Mouse (Mus musculus): Measurements from ENCODE around the gene Strn3. TPM values are rescaled to one million over a fixed set of nuclear protein-coding genes. Genes with fewer than 3 reads are reported as not detected.

Strn3 gene
- total RNA-seq (2014; rRNA removed) (85.3 and 92.8 TPM in 2 replicates), polyA plus RNA-seq (2015; fragmentation: Nextera tagmentation; extraction: Ambion mirVana) (25.6 and 30.8 TPM in 2 replicates)

- H3K4me3 ChIP-seq (ENCODE audit: low read depth, low read length) = peak within 1 kb of the TSS; percentile 100
- ATAC-seq (peak; percentile 96), DNase-seq (peak; percentile 97)
- H3K4me2 ChIP-seq (ENCODE audit: low read depth) = peak within 1 kb of the TSS; percentile 76
- 2% methylated on average over 51 of the region's 56 CpGs for WGBS
- H3K27me3 ChIP-seq (ENCODE audit: insufficient read depth, low read length) = no peaks in the 10 kb centered on the region
- TF ChIP-seq CTCF (IDR thresholded peaks at IDR 0.05; ENCODE audit: low read depth) = no peak
- H3K36me3 ChIP-seq (ENCODE audit: insufficient read depth) = no peaks in the 10 kb centered on the region
- H3K9me3 ChIP-seq (ENCODE audit: low read length) = no peaks in the 10 kb centered on the region
- H3K9ac ChIP-seq = peak within 1 kb of the TSS; percentile 99
- 0 out of 2 replicates have a peak, but pooled peaks cover 6% of the 10 kb centered on the region for H3K4me1 ChIP-seq (ENCODE audit: insufficient read depth)
- H3K27ac ChIP-seq (ENCODE audit: low read depth, low read length) = peak within 1 kb of the TSS; percentile 100
Observed at GRCm38 (mm10) chr12:51691845-51692632, at the start of gene Strn3. Gene Strn3 (minus strand): TSS chr12:51691897.

GRCm38 (mm10) chr12:51736807-51737206 lies 45.1 kb upstream of the Strn3 start:
- WGBS = 8% methylated on average over 1 of the region's 1 CpGs
- Histone ChIP-seq H3K36me3 (ENCODE audit: insufficient read depth) (no peaks in the 10 kb centered on the region), H3K27me3 (ENCODE audit: insufficient read depth, low read length) (no peaks in the 10 kb centered on the region), H3K4me3 (ENCODE audit: low read depth, low read length) (no peak overlapping the region), H3K27ac (ENCODE audit: low read depth, low read length) (no peak overlapping the region), H3K4me1 (ENCODE audit: insufficient read depth) (no peaks in the 10 kb centered on the region), H3K4me2 (ENCODE audit: low read depth) (no peak overlapping the region), H3K9ac (no peak overlapping the region), H3K9me3 (ENCODE audit: low read length) (no peaks in the 10 kb centered on the region)
- DNase-seq (no peak), ATAC-seq (peak; percentile 64; the same call in 1 of the 2 replicates)
- TF ChIP-seq CTCF (IDR thresholded peaks at IDR 0.05; ENCODE audit: low read depth) = no peak

- no peaks in the 10 kb centered on the region for H3K9me3 ChIP-seq (ENCODE audit: low read length)
- H3K4me2 ChIP-seq (ENCODE audit: low read depth) = no peak overlapping the region
- no peak for TF ChIP-seq CTCF (IDR thresholded peaks at IDR 0.05; ENCODE audit: low read depth)
- no peak overlapping the region for H3K27ac ChIP-seq (ENCODE audit: low read depth, low read length)
- 49% methylated on average over 3 of the region's 3 CpGs for WGBS
- ATAC-seq (no peak), DNase-seq (no peak)
- H3K4me3 ChIP-seq (ENCODE audit: low read depth, low read length) = no peak overlapping the region
- H3K4me1 ChIP-seq (ENCODE audit: insufficient read depth) = no peaks in the 10 kb centered on the region
- no peaks in the 10 kb centered on the region for H3K27me3 ChIP-seq (ENCODE audit: insufficient read depth, low read length)
- H3K36me3 ChIP-seq (ENCODE audit: insufficient read depth) = no peaks in the 10 kb centered on the region
- H3K9ac ChIP-seq = no peak overlapping the region
Observed at GRCm38 (mm10) chr12:51736381-51736780, 44.7 kb upstream of the Strn3 start.

- no peak for DNase-seq
Observed at GRCm38 (mm10) chr12:51735840-51736271, 44.2 kb upstream of the Strn3 start.

GRCm38 (mm10) chr12:51734605-51735211 lies 43.0 kb upstream of the Strn3 start:
- no peak overlapping the region for H3K4me2 ChIP-seq (ENCODE audit: low read depth)
- DNase-seq = no peak
- H3K9me3 ChIP-seq (ENCODE audit: low read length) = no peaks in the 10 kb centered on the region
- H3K4me3 ChIP-seq (ENCODE audit: low read depth, low read length) = no peak overlapping the region
- TF ChIP-seq CTCF (IDR thresholded peaks at IDR 0.05; ENCODE audit: low read depth) = no peak
- H3K27ac ChIP-seq (ENCODE audit: low read depth, low read length) = no peak overlapping the region
- H3K36me3 ChIP-seq (ENCODE audit: insufficient read depth) = peaks cover 5% of the 10 kb centered on the region; the same call in 1 of the 2 replicates
- no peak for ATAC-seq
- WGBS = 89% methylated on average over 14 of the region's 14 CpGs
- no peak overlapping the region for H3K9ac ChIP-seq
- no peaks in the 10 kb centered on the region for H3K27me3 ChIP-seq (ENCODE audit: insufficient read depth, low read length)
- no peaks in the 10 kb centered on the region for H3K4me1 ChIP-seq (ENCODE audit: insufficient read depth)

More at GRCm38 (mm10) chr12:51735840-51736271, 44.2 kb upstream of the Strn3 start:
- Histone ChIP-seq H3K4me1 (ENCODE audit: insufficient read depth) (no peaks in the 10 kb centered on the region), H3K27ac (ENCODE audit: low read depth, low read length) (no peak overlapping the region), H3K4me3 (ENCODE audit: low read depth, low read length) (no peak overlapping the region), H3K9me3 (ENCODE audit: low read length) (no peaks in the 10 kb centered on the region), H3K36me3 (ENCODE audit: insufficient read depth) (peaks cover 2% of the 10 kb centered on the region; the same call in 1 of the 2 replicates), H3K9ac (no peak overlapping the region), H3K27me3 (ENCODE audit: insufficient read depth, low read length) (no peaks in the 10 kb centered on the region), H3K4me2 (ENCODE audit: low read depth) (no peak overlapping the region)
- TF ChIP-seq CTCF (IDR thresholded peaks at IDR 0.05; ENCODE audit: low read depth) = no peak
- WGBS = 39% methylated on average over 7 of the region's 7 CpGs
- no peak; the same call in 1 of the 2 replicates for ATAC-seq

- Histone ChIP-seq H3K27me3 (ENCODE audit: insufficient read depth, low read length) (no peaks in the 10 kb centered on the region), H3K4me3 (ENCODE audit: low read depth, low read length) (no peak overlapping the region), H3K4me2 (ENCODE audit: low read depth) (no peak overlapping the region), H3K9ac (no peak overlapping the region), H3K9me3 (ENCODE audit: low read length) (no peaks in the 10 kb centered on the region), H3K4me1 (ENCODE audit: insufficient read depth) (no peaks in the 10 kb centered on the region), H3K36me3 (ENCODE audit: insufficient read depth) (peaks cover 5% of the 10 kb centered on the region; the same call in 1 of the 2 replicates), H3K27ac (ENCODE audit: low read depth, low read length) (no peak overlapping the region)
- no peak; the same call in 1 of the 2 replicates for ATAC-seq
- WGBS = 93% methylated on average over 9 of the region's 9 CpGs
- DNase-seq = no peak
- no peak for TF ChIP-seq CTCF (IDR thresholded peaks at IDR 0.05; ENCODE audit: low read depth)
Observed at GRCm38 (mm10) chr12:51729827-51730226, 38.1 kb upstream of the Strn3 start.

GRCm38 (mm10) chr12:51729058-51729457 lies 37.4 kb upstream of the Strn3 start:
- TF ChIP-seq CTCF (IDR thresholded peaks at IDR 0.05; ENCODE audit: low read depth) = no peak
- H3K36me3 ChIP-seq (ENCODE audit: insufficient read depth) = peaks cover 6% of the 10 kb centered on the region
- H3K4me1 ChIP-seq (ENCODE audit: insufficient read depth) = no peaks in the 10 kb centered on the region
- H3K4me2 ChIP-seq (ENCODE audit: low read depth) = no peak overlapping the region
- no peaks in the 10 kb centered on the region for H3K9me3 ChIP-seq (ENCODE audit: low read length)
- peak overlapping the region; percentile 35; the same call in 1 of the 2 replicates for H3K27ac ChIP-seq (ENCODE audit: low read depth, low read length)
- ATAC-seq (peak; percentile 72), DNase-seq (peak; percentile 29)
- H3K9ac ChIP-seq = no peak overlapping the region
- H3K27me3 ChIP-seq (ENCODE audit: insufficient read depth, low read length) = no peaks in the 10 kb centered on the region
- H3K4me3 ChIP-seq (ENCODE audit: low read depth, low read length) = no peak overlapping the region
- WGBS = 63% methylated on average over 11 of the region's 11 CpGs
